Mouse (Mus musculus) heart, embryonic 12.5 days (tissue): Measurements from ENCODE around the gene Megf8. TPM values are rescaled to one million over a fixed set of nuclear protein-coding genes. Genes with fewer than 3 reads are reported as not detected.
"Not testable (repeated sequence)": the region's sequence is repeated elsewhere in the genome, so short reads cannot be mapped to it uniquely, and the experiment has no call there.

Source experiments
- ATAC-seq: fragments of 200-750 bp; cut with Nextera tagmentation; 2 replicates; pipeline ENCODE4 v1.8.0; 2017; ENCODE audit warnings: moderate TSS enrichment, moderate library complexity; ENCODE audit not compliant: insufficient number of reproducible peaks, low FRiP score
- H3K27ac ChIP-seq: fragments of 300-500 bp; sonication (generic); 2 replicates; pipeline ENCODE4 v1.5.1; 2016; ENCODE audit warnings: mild to moderate bottlenecking, moderate library complexity; ENCODE audit not compliant: poor library complexity, severe bottlenecking
- H3K27me3 ChIP-seq: fragments of 300-500 bp; sonication (generic); replicated peaks from 2 replicates; pipeline ENCODE4 v1.6.1; 2016; ENCODE audit warnings: mild to moderate bottlenecking, moderate library complexity
- H3K36me3 ChIP-seq: fragments of 300-500 bp; sonication (generic); 2 replicates; pipeline ENCODE4 v1.6.1; 2016; ENCODE audit warnings: mild to moderate bottlenecking, moderate library complexity
- H3K4me1 ChIP-seq: fragments of 300-500 bp; sonication (generic); replicated peaks from 2 replicates; pipeline ENCODE4 v1.6.1; 2016; ENCODE audit warnings: mild to moderate bottlenecking
- H3K4me2 ChIP-seq: fragments of 300-500 bp; sonication (generic); 2 replicates; pipeline ENCODE4 v1.6.1; 2016; ENCODE audit warnings: mild to moderate bottlenecking, moderate library complexity
- H3K4me3 ChIP-seq: fragments of 300-500 bp; sonication (generic); 2 replicates; pipeline ENCODE4 v1.5.1; 2016; ENCODE audit warnings: mild to moderate bottlenecking
- H3K9ac ChIP-seq: fragments of 300-500 bp; sonication (generic); 2 replicates; pipeline ENCODE4 v1.6.1; 2016; ENCODE audit warnings: mild to moderate bottlenecking, moderate library complexity
- H3K9me3 ChIP-seq: fragments of 300-500 bp; sonication (generic); replicated peaks from 2 replicates; pipeline ENCODE4 v1.6.1; 2016; ENCODE audit warnings: mild to moderate bottlenecking, moderate library complexity
- WGBS: fragments of 180-500 bp; shearing (Covaris S2); methylation state at CpG from one replicate; pipeline ENCODE4 v1.1.7; 2016; 5-methylcytosine and 5-hydroxymethylcytosine counted together
- polyA plus RNA-seq: library from polyadenylated mRNA; unstranded; fragments of >200 nt; fragmentation: Nextera tagmentation; extraction: Ambion mirVana; gene quantifications from 2 replicates; pipeline ENCODE4 v1.2.1, GENCODE M21; 2016

Gene Megf8
- polyA plus RNA-seq, 1 experiment from 2014 or later = 10.3 TPM

DNA sequence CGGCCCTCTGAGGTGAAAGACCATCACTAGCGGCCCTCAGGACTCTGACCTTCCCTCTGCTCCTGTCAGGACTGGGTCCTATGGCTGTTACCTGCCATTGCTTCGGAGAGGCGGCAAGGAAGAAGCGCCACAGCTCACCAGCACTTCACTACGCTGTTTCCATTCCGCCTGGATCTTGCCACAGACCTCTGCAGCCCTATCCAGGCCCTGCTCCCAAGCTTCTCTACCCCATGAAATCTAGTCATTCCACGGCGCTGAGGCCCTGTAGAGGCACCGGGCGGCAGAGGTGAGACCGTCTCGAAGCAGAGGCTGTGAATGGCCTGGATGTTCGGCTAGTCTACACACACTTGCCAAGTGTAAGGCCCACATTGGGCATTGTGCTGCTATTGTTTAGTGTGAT is 79.7 kb downstream of the Megf8 start:
- Histone ChIP-seq H3K9ac (no peak overlapping the region), H3K9me3 (no peaks in the 10 kb centered on the region), H3K36me3 (no peaks in the 10 kb centered on the region), H3K27ac (0 out of 2 replicates have a peak overlapping the region, but pooled peaks have one; percentile 1), H3K4me2 (peak overlapping the region; percentile 84; the same call in 1 of the 2 replicates), H3K4me1 (peaks cover 16% of the 10 kb centered on the region), H3K4me3 (no peak overlapping the region), H3K27me3 (no peaks in the 10 kb centered on the region)
- 89% methylated on average over 14 of the region's 14 CpGs for WGBS
- ATAC-seq = no peak

DNA sequence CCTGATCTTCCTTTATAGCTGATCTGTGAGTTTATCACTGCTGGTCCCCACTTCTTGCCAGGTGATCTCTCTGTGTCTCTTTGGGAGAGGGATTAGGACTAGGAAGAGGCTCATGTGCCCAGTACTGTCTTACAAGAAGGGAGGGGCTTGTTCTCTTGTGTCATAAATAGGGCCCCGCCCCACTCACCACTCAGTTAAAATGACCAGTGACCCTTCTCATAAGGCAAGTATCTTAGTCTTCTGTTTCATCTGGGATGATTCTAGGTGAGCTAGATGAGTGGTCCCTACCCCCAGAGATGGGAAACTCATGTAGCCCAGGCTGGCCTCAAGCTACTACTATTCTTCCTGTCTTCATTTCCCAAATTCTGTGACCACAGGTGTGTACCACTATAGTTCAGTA is 81.6 kb downstream of the Megf8 start, which contains the start of gene Lipe:
Lipe (minus strand) TSS at position 101 of the 400 bp plus-strand sequence.
- no peak within 1 kb of the TSS for H3K4me3 ChIP-seq

DNA sequence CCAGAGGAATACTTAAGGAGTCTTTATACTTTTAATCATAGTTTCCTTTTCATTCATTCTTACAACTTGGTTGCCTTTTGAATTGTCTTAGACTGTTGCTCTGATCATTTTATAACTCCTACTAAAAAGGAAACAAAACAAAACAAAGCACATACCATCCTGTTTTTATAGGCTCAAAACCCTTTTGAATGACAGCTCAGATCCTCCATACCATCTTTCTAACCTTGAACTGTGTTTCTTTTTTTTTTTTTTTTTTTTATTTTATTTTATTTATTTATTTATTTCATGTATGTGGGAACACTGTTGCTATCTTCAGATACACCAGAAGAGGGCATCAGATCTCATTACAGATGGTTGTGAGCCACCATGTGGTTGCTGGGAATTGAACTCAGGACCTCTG is 82.1 kb downstream of the Megf8 start:
- not testable (repeated sequence) for H3K9ac ChIP-seq, H3K36me3 ChIP-seq, H3K4me3 ChIP-seq, H3K9me3 ChIP-seq, ATAC-seq, H3K27ac ChIP-seq, H3K4me2 ChIP-seq, H3K27me3 ChIP-seq
- peaks cover 19% of the 10 kb centered on the region for H3K4me1 ChIP-seq

More for the DNA sequence above, 81.6 kb downstream of the Megf8 start, which contains the start of gene Lipe:
- 75% methylated on average over 1 of the region's 1 CpGs for WGBS
- Histone ChIP-seq H3K36me3 (no peaks in the 10 kb centered on the region), H3K27ac (no peak within 1 kb of the TSS), H3K4me1 (peaks cover 22% of the 10 kb centered on the region), H3K9ac (no peak within 1 kb of the TSS), H3K9me3 (no peaks in the 10 kb centered on the region), H3K4me2 (no peak within 1 kb of the TSS), H3K27me3 (no peaks in the 10 kb centered on the region)
- no peak for ATAC-seq

DNA sequence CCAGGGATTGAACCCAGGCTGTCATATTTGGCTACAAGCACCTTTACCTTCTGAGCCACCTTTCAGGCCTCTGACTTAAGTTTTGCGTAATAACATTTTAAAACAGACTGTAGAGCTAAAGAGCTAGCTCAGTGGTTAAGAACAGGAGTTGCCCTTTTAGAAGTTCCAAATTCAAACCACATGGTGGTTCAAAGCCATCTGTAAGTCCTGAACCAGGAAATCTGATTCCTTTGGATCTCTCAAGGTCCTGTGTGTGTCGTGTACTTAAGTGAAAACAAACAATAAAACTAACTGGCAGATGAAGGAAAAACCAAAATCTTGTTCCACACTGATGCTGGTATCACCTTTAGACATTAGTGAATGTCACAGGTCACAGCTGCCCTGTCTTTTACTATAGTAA is 84.6 kb downstream of the Megf8 start:
- Histone ChIP-seq H3K4me2 (no peak overlapping the region), H3K9ac (no peak overlapping the region), H3K36me3 (no peaks in the 10 kb centered on the region), H3K27me3 (no peaks in the 10 kb centered on the region), H3K4me1 (peaks cover 6% of the 10 kb centered on the region; the same call in 1 of the 2 replicates), H3K4me3 (no peak overlapping the region), H3K27ac (no peak overlapping the region), H3K9me3 (no peaks in the 10 kb centered on the region)
- ATAC-seq = no peak
- WGBS = 63% methylated on average over 2 of the region's 2 CpGs

DNA sequence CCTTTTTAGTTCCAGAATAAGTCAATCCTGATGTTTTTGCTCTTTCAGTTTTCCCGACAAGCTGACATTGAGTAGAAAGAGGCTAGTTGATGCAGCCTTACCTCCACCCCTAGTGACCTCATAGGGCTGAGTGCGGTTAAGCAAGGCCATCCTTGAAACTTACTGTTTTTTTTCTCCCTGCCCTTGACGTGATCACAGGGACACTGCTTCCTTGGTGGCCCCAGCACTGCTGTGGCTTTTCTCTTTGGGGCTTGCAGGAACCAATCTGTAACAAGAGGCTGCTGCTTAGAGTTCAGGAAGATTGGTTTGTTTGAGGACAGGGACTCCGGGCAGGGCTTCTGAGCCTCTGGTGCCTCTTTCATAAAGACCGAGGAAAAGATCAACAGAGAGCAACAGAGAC is 85.0 kb downstream of the Megf8 start:
- Histone ChIP-seq H3K9me3 (no peaks in the 10 kb centered on the region), H3K4me2 (no peak overlapping the region), H3K36me3 (no peaks in the 10 kb centered on the region), H3K27ac (no peak overlapping the region), H3K27me3 (no peaks in the 10 kb centered on the region), H3K4me3 (no peak overlapping the region), H3K4me1 (peaks cover 6% of the 10 kb centered on the region; the same call in 1 of the 2 replicates), H3K9ac (no peak overlapping the region)
- 46% methylated on average over 5 of the region's 5 CpGs for WGBS
- no peak for ATAC-seq

DNA sequence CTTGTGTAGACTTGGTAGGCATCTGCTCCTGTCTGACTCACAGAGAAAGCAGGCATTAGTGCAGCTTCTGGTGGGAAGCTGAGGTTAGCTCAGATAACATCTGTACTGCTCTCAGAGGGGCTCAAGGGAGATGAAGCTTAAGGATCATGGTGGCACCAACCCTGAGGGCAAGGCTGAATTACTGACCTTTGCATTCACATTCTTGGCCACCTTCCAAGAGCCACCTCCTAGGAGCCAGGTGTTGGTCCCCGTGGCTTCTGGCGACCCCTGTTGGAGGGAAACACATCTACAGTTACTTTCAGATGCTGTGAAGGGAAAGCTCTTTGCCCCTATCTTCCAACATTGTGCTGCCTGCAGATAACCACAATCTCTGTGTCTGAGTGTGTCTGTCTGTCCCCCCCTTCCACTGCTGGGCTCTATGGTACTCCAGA is 85.7 kb downstream of the Megf8 start:
- WGBS = 5% methylated on average over 2 of the region's 2 CpGs
- no peaks in the 10 kb centered on the region for H3K9me3 ChIP-seq
- no peak overlapping the region for H3K4me2 ChIP-seq
- H3K4me1 ChIP-seq = peaks cover 6% of the 10 kb centered on the region; the same call in 1 of the 2 replicates
- H3K27me3 ChIP-seq = no peaks in the 10 kb centered on the region
- no peaks in the 10 kb centered on the region for H3K36me3 ChIP-seq
- no peak overlapping the region for H3K4me3 ChIP-seq
- H3K9ac ChIP-seq = no peak overlapping the region
- no peak overlapping the region for H3K27ac ChIP-seq
- peak; percentile 29; the same call in 1 of the 2 replicates for ATAC-seq

DNA sequence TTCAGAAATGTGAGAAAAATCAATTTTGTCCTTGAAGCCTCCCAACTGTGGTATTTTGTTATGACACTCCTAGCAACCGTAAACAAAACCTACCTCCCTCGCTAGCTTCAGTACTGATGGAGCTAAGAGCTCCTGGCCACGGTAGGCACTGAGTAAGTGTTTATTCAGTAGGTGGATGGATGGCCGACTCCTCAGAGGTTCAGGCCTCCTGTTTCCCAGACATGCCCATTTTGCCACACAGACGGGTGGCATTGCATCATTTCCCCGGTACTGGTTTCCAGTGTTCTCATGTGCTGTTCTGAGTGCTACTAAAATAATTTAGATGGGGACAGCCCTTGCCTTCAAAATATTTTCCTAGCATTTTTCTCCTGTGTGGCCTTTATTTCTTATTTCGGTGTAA is 89.5 kb downstream of the Megf8 start:
- Histone ChIP-seq H3K4me3 (no peak overlapping the region), H3K9ac (no peak overlapping the region), H3K27me3 (no peaks in the 10 kb centered on the region), H3K36me3 (no peaks in the 10 kb centered on the region), H3K9me3 (no peaks in the 10 kb centered on the region), H3K4me2 (no peak overlapping the region), H3K4me1 (peaks cover 6% of the 10 kb centered on the region; the same call in 1 of the 2 replicates), H3K27ac (no peak overlapping the region)
- WGBS = 77% methylated on average over 7 of the region's 7 CpGs
- ATAC-seq = no peak

DNA sequence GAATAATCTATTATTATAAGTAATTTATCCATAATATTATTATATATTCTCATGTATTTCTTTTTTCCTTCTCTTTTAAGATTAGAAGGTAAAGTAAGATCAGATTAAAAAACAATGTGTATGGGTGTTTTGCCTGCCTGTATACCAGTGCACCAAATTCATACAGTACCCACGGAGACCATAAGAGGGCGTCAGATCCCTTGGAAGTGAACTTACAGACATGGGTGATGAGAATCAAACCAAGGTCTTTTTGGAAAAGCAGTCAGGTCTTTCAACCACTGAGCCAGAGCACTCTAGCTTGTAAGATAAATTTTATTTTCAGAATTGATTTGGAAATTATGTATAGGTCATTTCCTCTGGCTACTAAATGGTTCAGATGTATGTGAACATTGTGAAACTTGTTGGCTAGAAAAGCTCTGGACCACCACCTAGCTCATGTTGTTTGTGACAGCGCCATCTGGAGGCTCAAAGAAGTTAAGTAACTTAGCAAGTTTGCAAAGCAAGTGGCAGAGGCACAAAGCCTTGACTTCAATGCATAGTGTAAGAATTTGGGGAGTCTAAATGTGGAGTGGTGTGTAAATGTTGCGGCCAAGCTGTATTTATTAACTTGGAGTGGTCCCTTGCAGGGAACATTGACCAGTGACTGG is 92.3 kb downstream of the Megf8 start:
- WGBS = 42% methylated on average over 4 of the region's 4 CpGs
- no peaks in the 10 kb centered on the region for H3K36me3 ChIP-seq
- H3K27me3 ChIP-seq = no peaks in the 10 kb centered on the region
- H3K4me3 ChIP-seq = no peak overlapping the region
- 0 out of 2 replicates have a peak, but pooled peaks cover 4% of the 10 kb centered on the region for H3K4me1 ChIP-seq
- H3K9ac ChIP-seq = no peak overlapping the region
- H3K4me2 ChIP-seq = no peak overlapping the region
- ATAC-seq = no peak
- no peaks in the 10 kb centered on the region for H3K9me3 ChIP-seq
- no peak overlapping the region for H3K27ac ChIP-seq

DNA sequence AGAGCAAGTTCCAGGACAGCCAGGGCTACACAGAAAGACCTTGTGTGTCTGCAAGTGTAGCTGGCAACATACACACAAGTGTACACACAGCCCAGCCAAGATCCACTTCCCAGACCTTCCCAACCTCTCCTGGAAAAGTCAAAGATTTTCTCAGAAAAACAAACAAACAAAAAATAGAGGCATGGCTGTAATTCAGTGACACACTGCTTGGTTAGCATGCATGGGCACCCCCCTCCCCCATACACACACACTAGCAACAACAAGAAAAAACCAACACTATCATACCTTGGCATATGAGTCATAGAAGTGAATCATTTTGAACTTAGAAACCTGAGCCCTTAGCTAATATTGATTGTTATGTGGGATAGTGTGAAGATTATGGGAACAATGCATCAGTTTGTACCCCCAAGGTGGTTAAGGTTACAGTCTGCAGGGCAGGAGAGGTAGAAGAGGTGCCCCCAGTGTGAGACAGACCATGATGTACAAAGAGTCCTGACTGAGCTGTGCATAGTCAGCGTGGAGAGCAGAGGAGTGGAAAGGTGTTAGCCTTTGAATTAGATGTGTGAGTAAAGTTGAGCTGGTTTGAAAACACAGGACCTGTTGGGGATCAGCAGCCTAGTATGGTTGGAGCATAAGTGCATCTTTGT is 94.1 kb downstream of the Megf8 start:
- ATAC-seq = no peak
- Histone ChIP-seq H3K27ac (no peak overlapping the region), H3K9ac (no peak overlapping the region), H3K36me3 (no peaks in the 10 kb centered on the region), H3K4me3 (no peak overlapping the region), H3K4me1 (0 out of 2 replicates have a peak, but pooled peaks cover 4% of the 10 kb centered on the region), H3K9me3 (no peaks in the 10 kb centered on the region), H3K4me2 (no peak overlapping the region), H3K27me3 (no peaks in the 10 kb centered on the region)
- 76% methylated on average over 1 of the region's 1 CpGs for WGBS

DNA sequence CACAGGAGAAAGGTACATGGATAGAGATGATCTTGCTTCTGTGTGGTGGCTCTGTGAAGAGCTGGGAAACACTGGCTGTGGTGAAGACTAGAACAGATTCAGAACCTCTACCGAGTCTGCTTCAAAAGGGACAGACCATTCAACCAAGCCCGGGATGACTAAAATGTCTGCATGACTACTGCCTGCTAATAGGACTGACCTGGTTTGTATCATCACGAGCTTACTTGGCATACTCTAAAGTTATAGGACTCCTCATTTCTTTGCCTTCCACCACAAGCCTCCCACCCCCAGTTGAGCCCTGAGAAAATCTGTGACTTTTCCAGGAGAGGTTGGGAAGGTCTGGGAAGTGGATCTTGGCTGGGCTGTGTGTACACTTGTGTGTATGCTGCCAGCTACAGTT is 94.9 kb downstream of the Megf8 start:
- no peak overlapping the region for H3K27ac ChIP-seq
- no peaks in the 10 kb centered on the region for H3K9me3 ChIP-seq
- H3K4me3 ChIP-seq = no peak overlapping the region
- no peaks in the 10 kb centered on the region for H3K27me3 ChIP-seq
- WGBS = 72% methylated on average over 3 of the region's 3 CpGs
- no peak for ATAC-seq
- no peaks in the 10 kb centered on the region for H3K36me3 ChIP-seq
- H3K4me2 ChIP-seq = no peak overlapping the region
- 0 out of 2 replicates have a peak, but pooled peaks cover 4% of the 10 kb centered on the region for H3K4me1 ChIP-seq
- H3K9ac ChIP-seq = no peak overlapping the region

DNA sequence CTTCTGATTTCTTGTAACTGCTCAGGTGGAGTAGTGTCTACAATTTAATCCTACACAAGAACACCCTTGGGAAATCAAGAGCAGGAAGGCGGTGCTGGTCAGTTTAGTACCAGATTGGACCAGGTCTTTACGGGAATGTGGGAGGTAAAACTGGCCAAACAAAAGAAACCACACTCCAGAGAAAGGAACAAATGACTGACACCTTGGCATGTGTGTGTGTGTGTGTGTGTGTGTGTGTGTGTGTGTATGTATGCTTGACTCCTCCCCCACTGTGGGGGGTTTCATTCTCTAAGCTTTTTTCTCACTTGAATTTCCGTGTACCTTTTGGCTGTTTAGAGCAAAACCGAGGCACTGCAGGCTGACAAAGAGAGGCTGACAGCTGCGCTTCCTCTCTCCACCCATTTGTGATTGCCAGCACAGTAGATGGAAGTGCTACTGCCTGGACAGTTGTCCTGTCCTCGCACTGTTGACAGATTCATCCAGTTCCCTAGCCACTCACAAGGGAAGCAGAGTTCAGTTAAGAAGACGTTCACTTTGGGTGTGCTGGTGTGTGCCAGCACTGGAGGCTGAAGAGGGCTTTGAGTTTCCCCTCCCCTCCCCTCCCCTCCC is 96.0 kb downstream of the Megf8 start, which contains the start of gene Cxcl17:
Cxcl17 (minus strand) TSS at position 54 of the 609 bp plus-strand sequence.
- H3K4me3 ChIP-seq = no peak within 1 kb of the TSS
- H3K4me1 ChIP-seq = 0 out of 2 replicates have a peak, but pooled peaks cover 4% of the 10 kb centered on the region
- no peak within 1 kb of the TSS for H3K27ac ChIP-seq
- 39% methylated on average over 7 of the region's 7 CpGs for WGBS
- no peak for ATAC-seq
- H3K36me3 ChIP-seq = no peaks in the 10 kb centered on the region
- no peaks in the 10 kb centered on the region for H3K9me3 ChIP-seq
- no peaks in the 10 kb centered on the region for H3K27me3 ChIP-seq
- no peak within 1 kb of the TSS for H3K4me2 ChIP-seq
- H3K9ac ChIP-seq = no peak within 1 kb of the TSS
